Mouse (Mus musculus): ENCODE results near the gene Kank4.
"Not testable (repeated sequence)": the region's sequence is repeated elsewhere in the genome, so short reads cannot be mapped to it uniquely, and the experiment has no call there.

The Kank4 gene

DNA sequence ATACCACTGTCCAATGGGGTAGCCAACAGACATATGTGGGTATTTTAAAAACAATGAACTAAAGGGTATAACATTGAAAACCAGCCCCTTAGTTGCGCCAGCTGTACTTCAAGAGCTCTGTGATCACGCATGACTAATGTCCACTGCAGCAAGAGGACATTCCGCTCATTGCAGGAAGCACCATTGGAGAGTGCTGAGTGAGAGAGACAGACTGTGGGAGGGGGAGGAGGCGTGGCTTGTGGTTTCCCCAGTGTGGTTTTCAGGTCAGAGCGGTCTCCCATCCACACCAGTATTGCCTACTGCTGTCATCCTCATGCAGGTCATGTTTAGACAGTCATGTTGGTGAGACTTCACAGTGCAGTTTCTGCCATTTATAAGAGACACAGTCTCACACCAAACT is 19.2 kb upstream of the Kank4 start:
- ATAC-seq (ENCODE audit: insufficient number of reproducible peaks, low FRiP score, low TSS enrichment), result no peak

DNA sequence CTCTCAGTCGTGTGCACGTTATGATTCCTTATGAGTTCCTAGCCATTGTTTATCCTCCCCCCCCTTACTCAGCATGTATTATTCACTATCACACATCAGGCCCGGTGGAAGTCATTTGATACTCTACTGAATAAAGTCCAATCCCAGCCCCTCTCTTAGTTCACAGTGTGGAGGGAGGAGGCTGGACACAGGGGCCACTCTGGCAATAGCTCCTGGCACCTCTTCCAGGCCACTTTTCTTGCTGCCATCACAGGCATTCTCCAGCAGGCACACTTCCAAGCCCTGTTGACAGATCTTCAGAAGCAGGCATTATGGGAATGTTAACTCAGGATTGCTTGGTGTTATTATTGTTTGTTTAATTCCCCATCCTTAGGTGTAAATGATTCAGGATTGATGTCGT is 17.4 kb upstream of the Kank4 start:
- no peak for ATAC-seq (ENCODE audit: insufficient number of reproducible peaks, low FRiP score, low TSS enrichment)

DNA sequence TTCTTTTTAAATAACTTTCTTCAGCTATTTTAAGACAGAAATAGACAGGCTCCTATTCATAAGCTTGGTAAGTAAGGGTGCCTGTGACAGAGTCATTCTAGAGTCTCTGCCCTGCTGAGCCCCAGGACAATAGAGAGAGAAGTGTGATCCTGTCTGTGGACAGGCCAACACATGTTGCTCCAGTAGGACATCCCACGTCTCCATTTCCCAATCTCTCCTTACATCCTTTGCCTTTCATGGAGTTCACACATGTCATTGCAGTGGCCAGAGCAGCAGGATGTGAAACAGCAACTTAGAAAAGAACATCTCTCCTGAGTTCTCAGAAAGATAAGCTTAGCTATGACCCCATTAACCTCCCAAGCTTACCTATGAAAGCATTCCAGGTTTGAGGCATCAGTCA is 14.4 kb upstream of the Kank4 start:
- no peak for ATAC-seq (ENCODE audit: insufficient number of reproducible peaks, low FRiP score, low TSS enrichment)

DNA sequence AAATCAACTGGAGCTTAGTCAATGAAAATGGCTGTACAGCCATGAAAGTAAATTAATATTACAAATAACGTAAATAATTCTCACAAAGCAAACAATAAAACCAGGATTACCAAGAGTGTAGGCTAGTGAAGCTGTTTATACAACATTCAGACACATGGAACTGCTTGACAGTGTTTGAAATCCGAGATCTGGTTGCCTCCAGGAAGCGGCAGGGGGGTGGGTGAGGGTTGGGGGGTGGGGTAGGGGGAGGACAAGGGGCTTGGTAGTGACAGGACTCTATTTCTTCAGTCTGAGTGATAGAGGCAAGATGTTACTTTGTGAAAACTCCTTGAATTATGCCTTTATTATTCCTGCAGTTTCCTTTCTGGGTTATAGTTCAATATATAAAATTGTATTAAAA is 9.4 kb upstream of the Kank4 start:
- no peak for ATAC-seq (ENCODE audit: insufficient number of reproducible peaks, low FRiP score, low TSS enrichment)

DNA sequence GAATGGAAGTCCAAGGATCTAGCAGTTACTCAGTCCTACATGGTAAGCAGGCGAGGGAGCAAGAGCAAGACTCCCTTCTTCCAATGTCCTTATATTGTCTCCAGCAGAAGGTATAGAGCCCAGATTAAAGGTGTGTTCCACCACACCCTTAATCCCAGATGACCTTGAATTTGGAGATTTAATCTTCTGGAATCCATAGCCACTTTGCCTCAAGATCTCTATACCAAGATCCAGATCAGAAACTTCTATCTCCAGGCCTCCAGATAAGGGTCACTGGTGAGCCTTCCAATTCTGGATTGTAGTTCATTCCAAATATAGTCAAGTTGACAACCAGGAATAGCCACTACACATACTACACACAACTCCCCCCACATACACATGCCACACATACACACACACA is 6.4 kb upstream of the Kank4 start, which contains the start of gene I0C0044D17Rik:
Gene I0C0044D17Rik, minus strand, starts transcription at position 101 of the 400 bp plus-strand sequence.
- ATAC-seq (ENCODE audit: insufficient number of reproducible peaks, low FRiP score, low TSS enrichment), result not testable (repeated sequence)

DNA sequence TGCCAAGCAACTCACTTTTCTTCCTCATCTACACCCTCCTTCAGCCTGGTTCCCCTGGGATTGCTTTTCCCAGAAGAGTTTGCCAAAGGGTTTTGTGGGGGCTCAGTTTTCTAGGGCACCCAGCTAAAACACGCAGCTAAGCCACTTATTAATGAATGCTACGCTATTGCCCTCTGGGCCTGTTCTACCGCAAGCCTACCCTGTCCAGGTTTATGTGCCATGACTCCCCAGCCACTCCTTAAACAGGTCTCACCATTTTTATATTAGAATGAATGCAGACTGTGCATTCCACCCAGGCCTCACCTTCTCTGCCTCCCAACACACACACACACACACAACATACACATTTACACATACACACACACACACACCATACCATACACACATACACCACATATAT is 5.7 kb upstream of the Kank4 start:
- ATAC-seq (ENCODE audit: insufficient number of reproducible peaks, low FRiP score, low TSS enrichment), result no peak

DNA sequence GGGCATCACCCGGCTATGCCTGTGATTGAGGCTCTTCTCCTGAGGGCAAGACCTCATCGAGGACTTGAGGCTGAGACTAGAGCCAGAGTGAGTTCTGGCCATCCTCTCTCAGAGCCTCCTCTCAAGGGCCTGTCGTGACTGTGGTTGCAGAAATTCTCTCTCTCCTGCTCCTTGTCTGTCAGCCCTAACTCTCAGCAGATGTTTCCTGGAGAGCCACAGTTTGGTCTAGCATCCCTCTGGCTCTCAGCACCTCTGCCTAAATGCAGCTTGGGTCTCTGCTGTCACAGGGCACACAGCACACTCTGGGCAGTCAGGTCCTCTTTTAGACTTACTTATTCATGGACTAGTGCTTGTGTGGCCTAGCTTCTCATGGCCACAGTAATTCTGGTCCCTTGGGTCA is 5.1 kb upstream of the Kank4 start:
- no peak for ATAC-seq (ENCODE audit: insufficient number of reproducible peaks, low FRiP score, low TSS enrichment)

DNA sequence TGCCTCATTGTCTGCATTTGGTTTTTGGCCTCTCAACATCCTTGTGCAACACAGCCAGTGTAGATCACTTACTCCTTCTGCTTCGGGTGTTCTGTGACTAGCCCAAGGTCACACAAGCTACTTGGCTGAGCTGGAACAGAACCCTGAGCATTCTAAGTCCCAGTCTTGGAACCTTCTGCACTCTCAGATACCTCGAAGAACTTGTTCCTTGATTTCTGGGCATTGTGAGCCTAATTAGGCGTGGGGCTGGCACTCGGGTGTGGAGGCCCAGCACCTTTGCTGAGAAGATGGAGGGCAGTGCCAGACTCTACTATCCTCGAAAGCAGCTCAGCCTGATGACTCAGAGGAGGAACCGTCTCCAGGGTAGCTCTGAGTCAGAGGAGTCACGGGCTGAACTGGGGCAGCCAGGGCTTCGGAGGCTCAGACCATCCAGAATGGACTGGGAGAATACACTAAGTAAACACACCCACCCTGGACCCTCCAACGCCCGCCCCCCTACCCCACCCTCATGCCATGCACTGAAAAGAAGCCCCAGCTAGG is 1.9 kb upstream of the Kank4 start:
- no peak for ATAC-seq (ENCODE audit: insufficient number of reproducible peaks, low FRiP score, low TSS enrichment)

DNA sequence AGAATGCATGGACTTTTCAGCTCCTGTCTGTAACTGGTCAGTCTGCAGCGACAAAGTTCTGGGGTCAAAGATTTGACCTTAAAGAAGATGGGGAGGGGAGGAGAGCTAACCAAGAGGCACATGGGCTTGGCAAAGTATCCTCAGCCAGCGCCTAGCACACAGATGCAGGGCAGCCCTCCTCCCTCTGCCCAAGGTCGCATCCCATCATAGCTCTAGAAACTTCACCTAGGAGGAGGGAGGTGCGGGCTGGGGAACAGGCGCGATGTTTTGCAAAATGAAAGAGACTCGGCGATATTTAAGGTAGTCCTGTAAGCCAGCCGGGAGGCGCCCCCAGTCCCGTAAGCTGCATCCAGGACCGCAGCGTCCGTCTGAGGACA is 542 bp downstream of the Kank4 start:
- no peak for ATAC-seq (ENCODE audit: insufficient number of reproducible peaks, low FRiP score, low TSS enrichment)

DNA sequence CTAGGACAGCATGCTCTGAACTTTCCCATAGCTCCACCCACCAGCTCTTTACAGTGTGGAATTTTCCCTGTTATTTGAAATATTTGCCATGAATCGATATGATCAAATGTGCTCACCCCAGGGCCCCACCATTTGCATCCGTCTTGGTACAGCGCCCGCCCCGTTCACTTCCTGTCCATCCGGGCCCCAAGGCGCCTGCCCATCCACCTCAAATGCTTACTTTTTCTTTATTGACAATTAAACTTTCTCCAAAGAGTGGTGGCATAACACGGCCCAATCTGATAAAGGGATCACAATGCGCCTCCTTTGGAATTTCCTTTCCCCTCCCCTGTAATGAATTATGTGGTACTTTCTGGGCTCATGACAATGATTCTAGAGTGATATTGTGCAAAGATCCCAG is 11.0 kb downstream of the Kank4 start:
- ATAC-seq (ENCODE audit: insufficient number of reproducible peaks, low FRiP score, low TSS enrichment), result no peak

DNA sequence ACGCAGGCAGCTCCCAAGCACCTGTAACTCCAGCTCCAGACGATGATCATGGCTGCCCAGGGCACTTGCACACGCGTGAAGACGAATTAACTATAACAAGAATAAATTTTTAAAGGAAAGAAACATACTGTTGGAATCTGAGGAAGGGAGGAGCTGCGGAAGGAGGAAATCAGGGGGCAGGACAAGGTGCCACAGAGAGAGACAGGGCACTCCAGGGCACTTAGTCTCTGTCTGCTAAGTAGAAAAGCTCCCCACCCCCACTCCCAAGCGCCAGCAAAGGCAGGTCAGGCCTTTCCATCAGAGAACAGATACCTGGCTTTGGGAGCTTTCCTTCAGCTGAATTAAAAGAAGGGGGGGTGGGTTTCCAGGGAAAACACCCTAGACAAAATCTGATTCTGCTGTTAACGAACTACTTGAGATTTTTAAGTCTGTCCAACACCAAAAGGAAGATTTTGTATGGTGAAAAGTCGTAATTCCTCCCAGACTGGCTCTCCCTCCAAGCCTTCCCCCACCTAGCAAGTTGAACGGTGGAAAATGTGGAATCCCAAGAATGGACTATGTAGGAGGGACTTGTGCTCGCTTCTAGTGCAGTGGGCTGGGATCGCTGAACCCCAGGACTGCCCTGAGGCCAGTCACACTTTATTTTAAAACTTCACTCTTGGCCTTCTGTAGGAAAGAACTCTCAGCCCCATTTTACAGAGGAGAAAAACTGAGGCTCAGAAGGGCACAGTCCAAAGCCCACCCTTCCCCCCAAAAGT is 11.9 kb downstream of the Kank4 start:
- no peak for ATAC-seq (ENCODE audit: insufficient number of reproducible peaks, low FRiP score, low TSS enrichment)

DNA sequence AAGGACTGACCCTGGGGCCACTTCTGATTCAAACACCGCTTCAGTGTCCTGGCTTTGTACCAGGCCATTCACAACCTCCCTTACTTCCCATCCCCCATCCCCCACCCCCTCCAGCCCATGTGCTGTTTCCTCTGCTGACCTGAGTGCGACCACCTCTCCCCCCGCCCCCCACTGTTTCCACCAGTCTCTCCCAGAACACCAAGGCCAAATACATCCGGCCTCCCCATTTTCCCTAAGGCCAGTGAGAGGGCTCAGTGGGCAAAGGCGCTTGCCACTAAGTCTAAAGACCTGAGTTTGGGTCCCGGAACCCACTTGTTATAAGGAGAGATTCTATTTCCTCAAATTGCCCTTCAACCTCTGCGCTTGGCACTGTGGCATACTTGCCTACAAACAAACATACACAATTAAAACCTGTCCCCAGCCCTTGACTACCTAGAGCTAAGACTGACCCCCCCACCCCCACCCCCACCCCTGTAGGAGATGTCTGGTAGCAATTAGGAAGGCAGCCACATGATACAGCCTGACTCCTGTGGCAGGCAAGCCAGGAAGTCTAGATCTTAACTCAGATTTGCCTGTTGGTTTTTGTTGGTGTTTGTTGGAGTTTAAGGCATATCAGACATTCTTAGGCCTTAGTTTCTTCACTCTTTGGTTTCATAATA is 12.7 kb downstream of the Kank4 start:
- no peak for ATAC-seq (ENCODE audit: insufficient number of reproducible peaks, low FRiP score, low TSS enrichment)

DNA sequence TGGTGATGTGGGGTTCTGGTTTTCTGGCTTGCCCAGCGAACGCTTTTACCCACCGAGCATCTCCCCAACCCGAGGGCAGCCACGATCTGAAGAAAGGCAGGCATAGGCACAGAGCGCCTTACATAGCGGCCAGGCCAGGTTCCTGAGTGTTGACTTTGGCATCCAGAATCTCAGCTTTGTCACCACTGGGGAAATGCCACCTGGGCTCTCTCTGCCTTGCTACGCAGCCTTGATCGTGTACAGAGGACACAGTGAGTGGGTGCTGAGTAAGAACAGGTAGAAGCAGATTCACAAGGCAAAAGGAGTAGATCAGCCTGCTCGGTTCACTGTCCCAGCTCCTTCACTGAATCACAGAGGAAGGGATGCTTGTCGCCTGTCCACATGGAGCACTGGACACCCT is 15.6 kb downstream of the Kank4 start:
- no peak for ATAC-seq (ENCODE audit: insufficient number of reproducible peaks, low FRiP score, low TSS enrichment)

DNA sequence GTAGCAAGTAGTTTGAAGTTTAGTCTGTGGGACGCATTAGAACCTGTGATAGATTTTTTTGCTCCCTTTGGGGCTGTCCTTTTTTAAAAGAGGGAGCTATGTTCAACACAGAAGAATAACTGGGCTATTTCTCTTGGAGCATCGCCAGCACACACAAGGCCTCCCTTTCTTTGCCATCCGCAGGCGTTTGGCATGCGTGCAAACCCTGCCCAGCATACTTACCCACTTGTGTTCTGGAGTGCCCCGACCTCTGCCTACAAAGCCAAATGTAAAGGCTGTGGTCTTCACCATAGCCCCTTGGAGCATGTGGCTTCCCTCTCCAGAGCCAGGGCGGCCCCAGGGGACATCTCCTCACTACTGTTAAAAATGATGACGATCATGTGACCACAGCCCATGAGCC is 16.5 kb downstream of the Kank4 start:
- no peak for ATAC-seq (ENCODE audit: insufficient number of reproducible peaks, low FRiP score, low TSS enrichment)

DNA sequence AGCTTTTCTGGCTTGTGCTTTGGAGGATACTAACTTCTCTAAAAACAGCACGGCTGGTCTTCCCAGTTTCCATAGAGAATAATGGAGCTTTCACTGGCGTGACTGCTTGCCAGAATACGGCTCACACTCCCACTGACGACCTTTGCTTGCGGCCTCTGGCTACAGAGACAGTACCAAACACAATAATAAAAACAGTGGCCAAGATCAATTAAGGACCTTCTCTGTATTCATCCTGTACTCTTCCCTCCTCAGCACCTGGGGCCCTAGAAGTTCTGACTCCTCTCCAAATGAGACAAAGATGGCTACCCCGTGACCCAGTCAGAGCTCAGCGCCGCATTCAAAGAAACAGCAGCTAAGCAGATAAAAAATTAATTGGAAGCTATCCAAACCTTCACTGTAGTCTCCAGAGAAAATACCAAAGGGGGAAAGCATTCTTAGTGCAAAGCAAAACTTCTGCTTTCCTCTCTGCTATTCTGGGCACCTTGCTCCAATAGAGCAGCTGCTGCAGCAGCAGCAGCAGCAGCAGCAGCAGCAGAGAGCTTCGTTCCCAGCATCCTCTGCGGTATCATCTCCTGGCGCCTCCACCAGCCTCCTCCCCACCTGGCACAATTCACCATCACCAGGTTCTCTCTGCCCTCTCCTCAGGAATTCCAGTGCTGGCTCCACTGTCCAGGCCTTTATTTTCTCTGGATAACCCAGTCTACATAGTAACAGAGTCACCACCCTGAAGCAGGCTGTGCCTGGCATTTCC is 20.6 kb downstream of the Kank4 start:
- ATAC-seq (ENCODE audit: insufficient number of reproducible peaks, low FRiP score, low TSS enrichment), result no peak

DNA sequence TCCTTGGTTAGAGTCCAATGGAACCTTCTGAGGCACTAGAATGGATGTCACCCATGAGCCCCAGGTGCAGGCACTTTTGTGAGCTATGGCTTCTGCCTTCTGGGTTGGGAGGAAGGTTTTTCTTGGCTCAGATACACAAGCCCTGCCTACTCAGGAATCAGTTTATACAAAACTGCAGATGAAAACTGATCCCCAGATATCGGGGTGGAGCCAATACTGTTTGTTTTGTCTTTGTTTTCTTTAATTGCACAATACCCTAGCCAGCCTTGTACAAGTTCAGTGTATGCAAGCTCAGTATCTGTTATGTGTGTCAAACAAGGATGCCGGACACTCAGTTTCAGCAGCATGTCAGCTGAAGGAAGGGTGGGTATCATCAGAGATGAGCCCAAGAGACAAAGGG is 22.1 kb downstream of the Kank4 start:
- ATAC-seq (ENCODE audit: insufficient number of reproducible peaks, low FRiP score, low TSS enrichment), result no peak

DNA sequence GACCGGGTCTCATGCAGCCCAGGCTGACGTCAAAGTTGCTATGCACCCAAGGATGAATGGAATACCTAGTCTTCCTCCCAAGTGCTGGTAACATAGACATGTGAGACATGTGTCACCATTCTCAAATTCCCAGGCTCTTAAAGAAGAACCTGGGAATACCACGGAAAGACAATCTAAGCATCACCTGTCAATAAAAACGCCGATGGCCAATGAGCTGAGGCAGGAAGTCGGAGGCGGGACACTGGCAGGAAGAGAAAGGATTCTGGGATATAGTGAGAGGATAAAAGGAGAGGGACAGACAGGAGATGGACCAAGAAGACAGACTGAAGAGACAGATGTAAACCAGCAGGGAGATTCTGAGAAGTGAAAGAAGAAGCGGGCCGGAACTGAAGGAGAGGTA is 23.9 kb downstream of the Kank4 start:
- ATAC-seq (ENCODE audit: insufficient number of reproducible peaks, low FRiP score, low TSS enrichment), result no peak

DNA sequence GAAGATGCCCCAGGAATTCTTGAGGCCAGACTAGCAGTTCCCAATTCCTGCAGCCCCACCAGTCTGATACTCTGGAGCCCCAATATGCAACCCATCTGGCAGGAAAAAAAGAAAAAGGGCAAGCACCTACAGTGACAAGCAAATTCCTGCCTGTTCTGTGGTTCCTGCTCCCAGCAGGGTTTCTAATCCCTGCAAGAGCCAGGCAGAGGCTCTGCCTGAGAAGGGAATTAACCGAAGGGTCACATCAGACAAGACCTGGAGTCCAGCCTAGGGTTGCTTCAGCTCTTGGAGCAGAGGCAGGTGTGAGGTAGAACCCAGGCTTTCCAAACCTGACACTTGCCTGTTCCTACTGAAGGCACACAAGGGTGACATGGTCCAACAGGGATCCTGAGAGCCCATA is 26.6 kb downstream of the Kank4 start:
- ATAC-seq (ENCODE audit: insufficient number of reproducible peaks, low FRiP score, low TSS enrichment), result no peak

DNA sequence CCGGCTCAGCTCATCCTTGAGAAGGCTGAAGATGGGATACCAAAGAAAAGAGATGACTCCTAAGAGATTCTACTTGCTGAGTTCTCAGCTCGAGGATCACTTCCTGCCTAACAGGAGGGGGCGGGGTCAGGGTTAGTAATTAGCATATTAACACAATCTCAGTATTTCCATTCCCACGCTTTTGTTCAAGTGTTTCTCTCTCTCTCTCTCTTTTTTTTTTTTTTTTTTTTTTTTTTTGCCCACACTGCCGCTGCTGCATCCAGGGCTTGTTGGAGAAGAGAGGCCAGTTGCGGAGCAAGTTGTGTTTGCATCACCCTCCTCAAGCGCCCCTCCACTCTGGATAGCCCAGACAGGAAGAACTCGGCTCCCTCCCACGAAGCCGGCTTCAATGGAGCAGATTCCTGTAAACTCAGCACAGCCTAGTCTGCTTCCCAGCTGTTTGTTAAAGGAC is 27.5 kb downstream of the Kank4 start:
- no peak for ATAC-seq (ENCODE audit: insufficient number of reproducible peaks, low FRiP score, low TSS enrichment)

DNA sequence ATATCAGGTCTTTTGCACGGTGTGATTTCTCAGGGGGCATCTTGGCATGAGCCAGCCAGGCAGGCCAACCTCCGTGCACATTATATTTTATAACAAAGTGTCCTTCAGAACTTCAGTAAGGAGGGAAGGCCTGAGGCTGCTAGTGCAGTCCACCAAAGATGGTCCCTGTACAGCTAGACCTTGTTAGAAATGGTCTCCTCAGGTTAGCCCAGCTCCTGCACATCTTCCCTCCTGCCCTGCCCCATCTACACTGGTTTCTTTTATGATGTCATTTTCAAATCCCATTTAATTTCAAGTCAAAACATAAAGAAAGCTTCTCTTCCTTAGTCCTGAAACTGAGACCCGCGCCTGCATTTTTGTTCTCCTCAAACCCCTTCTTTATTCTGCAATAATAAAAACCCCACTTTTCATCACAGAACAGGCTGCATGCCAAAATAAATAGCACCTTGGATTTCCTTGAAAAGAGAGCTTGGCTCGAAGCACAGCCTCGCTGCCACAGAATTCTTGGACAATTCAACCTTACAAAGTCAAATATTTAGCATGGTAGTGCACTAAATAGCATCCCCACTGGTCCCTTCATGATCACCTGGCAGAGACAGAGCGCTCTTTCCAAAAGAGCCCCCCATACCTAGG is 28.1 kb downstream of the Kank4 start:
- ATAC-seq (ENCODE audit: insufficient number of reproducible peaks, low FRiP score, low TSS enrichment), result no peak

DNA sequence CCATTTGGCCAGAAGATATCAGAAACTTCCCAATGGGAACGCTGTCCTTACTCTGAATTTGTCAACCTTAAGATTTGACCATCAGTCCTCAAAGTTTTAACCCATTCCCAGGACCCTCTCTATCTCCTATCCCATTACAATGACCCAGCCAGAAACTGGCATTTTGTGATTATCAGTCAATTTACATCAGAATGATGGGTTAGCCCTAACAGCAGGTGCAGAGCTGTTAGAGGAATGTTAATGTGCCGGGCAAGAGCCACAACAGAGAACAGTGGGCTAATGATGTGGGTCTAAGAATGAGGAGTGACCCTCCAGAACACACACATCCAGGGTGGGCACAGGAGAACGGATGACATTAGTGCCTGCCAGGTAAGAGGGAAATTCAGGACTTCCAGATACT is 31.1 kb downstream of the Kank4 start:
- ATAC-seq (ENCODE audit: insufficient number of reproducible peaks, low FRiP score, low TSS enrichment), result no peak

Measured in cerebellum, adult (tissue).